Mouse (Mus musculus) hindbrain, postnatal 0 days (tissue): ENCODE measurements at regions not wholly inside any gene's neighbourhood (a gene's known extent, or its start where the extent isn't known, plus 50 kb on each side); places are given as distances from the start of the nearest gene placed in this dataset.
"Not testable (repeated sequence)": the region's sequence is repeated elsewhere in the genome, so short reads cannot be mapped to it uniquely, and the experiment has no call there.

ENCODE experiments used
- ATAC-seq: fragments of 200-750 bp; cut with Nextera tagmentation; 2 replicates; pipeline ENCODE4 v1.8.0; 2017; ENCODE audit warnings: mild to moderate bottlenecking, moderate TSS enrichment, moderate library complexity
- DNase-seq: peaks from one replicate; pipeline ENCODE4 v3.0.0-alpha.2; 2015; ENCODE audit warnings: low spot score
- H3K27ac ChIP-seq: fragments of 300-500 bp; sonication (generic); 2 replicates; pipeline ENCODE4 v1.5.1; 2014; ENCODE audit warnings: mild to moderate bottlenecking
- H3K27me3 ChIP-seq: fragments of 300-500 bp; sonication (generic); 2 replicates; pipeline ENCODE4 v1.6.1; 2014; ENCODE audit warnings: low read length, mixed read lengths; ENCODE audit not compliant: insufficient read depth
- H3K36me3 ChIP-seq: fragments of 300-500 bp; sonication (generic); 2 replicates; pipeline ENCODE4 v1.6.1; 2014; ENCODE audit warnings: low read length, mixed read lengths; ENCODE audit not compliant: insufficient read depth
- H3K4me1 ChIP-seq: fragments of 300-500 bp; sonication (generic); 2 replicates; pipeline ENCODE4 v1.6.1; 2014; ENCODE audit warnings: antibody characterized with exemption, low read length, mixed read lengths; ENCODE audit not compliant: insufficient read depth
- H3K4me2 ChIP-seq: fragments of 300-500 bp; sonication (generic); 2 replicates; pipeline ENCODE4 v1.6.1; 2014; ENCODE audit warnings: low read depth, mild to moderate bottlenecking, low read length, moderate library complexity, mixed read lengths
- H3K4me3 ChIP-seq: fragments of 300-500 bp; sonication (generic); 2 replicates; pipeline ENCODE4 v1.5.1; 2014; ENCODE audit warnings: low read length
- H3K9ac ChIP-seq: fragments of 300-500 bp; sonication (generic); replicated peaks from 2 replicates; pipeline ENCODE4 v1.6.1; 2014; ENCODE audit warnings: mild to moderate bottlenecking, low read length, moderate library complexity, mixed read lengths
- H3K9me3 ChIP-seq: fragments of 300-500 bp; sonication (generic); 2 replicates; pipeline ENCODE4 v1.6.1; 2016; ENCODE audit warnings: low read length, mixed read lengths
- CTCF ChIP-seq: IDR thresholded peaks from 2 replicates; pipeline ENCODE4 v1.5.1; 2016; ENCODE audit warnings: antibody characterized with exemption, control low read depth, low read depth
- WGBS: fragments of 180-500 bp; shearing (Covaris S2); extraction: QIAGEN DNeasy Blood & Tissue Kit; methylation state at CpG from one replicate; pipeline ENCODE4 v1.1.7; 2014; 5-methylcytosine and 5-hydroxymethylcytosine counted together

- Histone ChIP-seq H3K4me3 (no peak overlapping the region), H3K4me1 (no peaks in the 10 kb centered on the region), H3K36me3 (no peaks in the 10 kb centered on the region), H3K9ac (no peak overlapping the region), H3K4me2 (no peak overlapping the region), H3K9me3 (no peaks in the 10 kb centered on the region), H3K27ac (no peak overlapping the region), H3K27me3 (no peaks in the 10 kb centered on the region)
- TF ChIP-seq CTCF: no peak
- DNase-seq (no peak), ATAC-seq (no peak)
- 90% methylated on average over 1 of the region's 1 CpGs for WGBS
Measured at GRCm38 (mm10) chr9:80819070-80819469, 353.8 kb upstream of the Impg1 start.

DNA sequence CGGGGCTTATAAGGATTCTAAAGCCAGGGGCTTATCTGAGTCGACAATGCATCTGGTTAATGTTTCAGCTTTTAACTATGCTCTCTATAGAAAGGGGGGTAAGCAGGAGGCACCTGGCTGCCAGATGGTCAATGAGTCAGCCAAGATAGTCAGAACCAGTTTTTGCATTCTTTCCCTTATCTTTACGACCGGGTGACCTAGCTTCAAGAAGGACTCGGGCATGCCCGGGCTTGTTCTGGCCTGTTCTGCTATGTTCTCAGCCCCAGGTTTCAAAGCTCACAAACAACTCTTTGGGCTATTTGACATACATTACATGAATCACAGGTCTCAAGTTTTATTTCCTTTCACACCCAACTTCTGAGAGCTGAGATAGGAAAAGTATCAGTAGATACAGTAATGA is 348.6 kb upstream of the Impg1 start:
- not testable (repeated sequence) for H3K4me1 ChIP-seq, DNase-seq, ATAC-seq, H3K9ac ChIP-seq, H3K27ac ChIP-seq, H3K36me3 ChIP-seq, H3K9me3 ChIP-seq, H3K4me3 ChIP-seq, H3K27me3 ChIP-seq, H3K4me2 ChIP-seq
- WGBS: 87% methylated on average over 6 of the region's 6 CpGs

DNA sequence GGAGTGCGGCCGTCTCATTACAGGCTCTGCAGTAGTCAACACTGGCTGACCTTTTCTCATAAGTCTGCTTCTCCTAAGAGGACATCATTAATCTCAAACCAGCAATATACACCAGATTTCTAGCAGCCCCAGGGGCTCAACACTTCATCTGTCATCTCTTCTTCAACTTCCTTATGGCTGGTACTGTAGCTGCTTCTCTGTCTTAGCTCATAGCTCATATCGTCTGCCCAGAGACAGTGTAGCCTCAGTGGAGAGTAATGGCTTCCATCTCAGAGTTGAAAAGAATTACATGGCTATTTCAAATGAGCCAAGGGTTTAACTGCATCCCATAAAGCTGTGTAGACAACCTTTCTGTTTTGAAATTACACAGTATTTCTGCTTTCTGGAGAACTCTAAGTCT is 326.2 kb upstream of the Impg1 start:
- H3K4me2 ChIP-seq: no peak overlapping the region
- H3K4me3 ChIP-seq: no peak overlapping the region
- DNase-seq: no peak
- TF ChIP-seq CTCF: no peak
- H3K9me3 ChIP-seq: no peaks in the 10 kb centered on the region
- H3K27ac ChIP-seq: no peak overlapping the region
- ATAC-seq: no peak
- H3K4me1 ChIP-seq: no peaks in the 10 kb centered on the region
- H3K9ac ChIP-seq: no peak overlapping the region
- WGBS: 69% methylated on average over 3 of the region's 3 CpGs
- no peaks in the 10 kb centered on the region for H3K27me3 ChIP-seq
- no peaks in the 10 kb centered on the region for H3K36me3 ChIP-seq

- TF ChIP-seq CTCF: no peak
- Histone ChIP-seq H3K27ac (no peak overlapping the region), H3K4me1 (no peaks in the 10 kb centered on the region; the same call in 1 of the 2 replicates), H3K36me3 (no peaks in the 10 kb centered on the region), H3K27me3 (no peaks in the 10 kb centered on the region), H3K4me2 (no peak overlapping the region), H3K9ac (no peak overlapping the region), H3K4me3 (no peak overlapping the region), H3K9me3 (no peaks in the 10 kb centered on the region)
- ATAC-seq (peak; percentile 78; the same call in 1 of the 2 replicates), DNase-seq (peak; percentile 68)
- 62% methylated on average over 1 of the region's 1 CpGs for WGBS
Measured at GRCm38 (mm10) chr9:80774541-80774940, 309.3 kb upstream of the Impg1 start.

DNA sequence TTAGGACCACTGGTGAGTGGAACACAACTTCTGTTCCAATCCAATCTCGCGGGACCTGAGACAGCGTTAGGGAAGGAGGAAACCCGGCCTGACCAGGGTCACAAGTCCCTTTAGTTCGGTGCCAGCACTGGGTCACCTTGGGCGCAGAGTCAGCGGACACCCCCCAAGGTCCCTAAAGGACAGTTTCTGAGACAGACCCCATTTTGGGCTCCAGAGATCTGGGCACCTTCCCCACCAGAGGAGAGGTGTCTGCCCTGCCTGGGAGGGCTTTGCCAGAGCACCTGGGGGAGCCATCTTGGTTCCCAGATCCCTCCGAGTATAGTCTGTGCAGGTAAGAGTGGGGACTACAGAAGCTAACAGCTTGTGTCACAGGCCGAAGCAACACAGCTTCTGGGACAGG is 270.5 kb upstream of the Impg1 start:
- not testable (repeated sequence) for H3K27me3 ChIP-seq, H3K9ac ChIP-seq, ATAC-seq, H3K36me3 ChIP-seq, H3K4me2 ChIP-seq, H3K9me3 ChIP-seq, DNase-seq, H3K4me1 ChIP-seq, H3K4me3 ChIP-seq, H3K27ac ChIP-seq
- WGBS: 89% methylated on average over 9 of the region's 9 CpGs

- no peak overlapping the region for H3K9ac ChIP-seq
- H3K4me2 ChIP-seq: no peak overlapping the region
- H3K27me3 ChIP-seq: no peaks in the 10 kb centered on the region
- 69% methylated on average over 1 of the region's 1 CpGs for WGBS
- DNase-seq (no peak), ATAC-seq (no peak)
- no peak overlapping the region for H3K4me3 ChIP-seq
- H3K27ac ChIP-seq: no peak overlapping the region
- H3K4me1 ChIP-seq: no peaks in the 10 kb centered on the region
- no peaks in the 10 kb centered on the region for H3K9me3 ChIP-seq
- no peak for TF ChIP-seq CTCF
- no peaks in the 10 kb centered on the region for H3K36me3 ChIP-seq
Measured at GRCm38 (mm10) chr9:80732971-80733370, 267.7 kb upstream of the Impg1 start.

DNA sequence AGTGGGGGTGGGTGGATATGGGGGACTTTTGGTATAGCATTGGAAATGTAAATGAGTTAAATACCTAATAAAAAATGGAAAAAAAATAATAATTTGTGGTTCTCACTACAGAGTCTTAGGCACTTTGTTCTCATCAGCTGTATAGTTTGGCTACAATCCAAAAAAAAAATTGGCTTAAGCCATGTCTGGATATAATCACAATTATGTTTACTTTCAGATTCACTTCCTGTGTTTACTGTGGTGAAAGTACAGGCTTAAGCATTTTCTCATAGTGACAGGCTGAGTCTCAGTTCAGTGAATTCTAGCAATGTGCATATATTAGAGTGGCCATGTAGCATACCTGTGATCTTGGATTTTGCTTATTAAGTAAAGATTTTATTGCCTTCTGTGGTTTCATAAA is 258.4 kb upstream of the Impg1 start:
- ATAC-seq (no peak), DNase-seq (no peak)
- Histone ChIP-seq H3K4me2 (no peak overlapping the region), H3K36me3 (no peaks in the 10 kb centered on the region), H3K4me1 (no peaks in the 10 kb centered on the region), H3K9ac (no peak overlapping the region), H3K9me3 (no peaks in the 10 kb centered on the region), H3K27ac (no peak overlapping the region), H3K27me3 (no peaks in the 10 kb centered on the region), H3K4me3 (no peak overlapping the region)
- no peak for TF ChIP-seq CTCF

- DNase-seq: no peak
- Histone ChIP-seq H3K4me3 (no peak overlapping the region), H3K4me1 (no peaks in the 10 kb centered on the region), H3K4me2 (no peak overlapping the region), H3K9ac (no peak overlapping the region), H3K36me3 (no peaks in the 10 kb centered on the region), H3K27me3 (no peaks in the 10 kb centered on the region), H3K9me3 (no peaks in the 10 kb centered on the region), H3K27ac (no peak overlapping the region)
- WGBS: 75% methylated on average over 4 of the region's 4 CpGs
- ATAC-seq: no peak
- no peak for TF ChIP-seq CTCF
Measured at GRCm38 (mm10) chr9:80718516-80718915, 253.2 kb upstream of the Impg1 start.
